Mouse (Mus musculus) embryo, embryonic 10 days (tissue): ENCODE results near the gene Sntb2.

Experiments
- DNase-seq: peaks from one replicate; pipeline ENCODE4 v3.0.0-alpha.2; 2015; ENCODE audit warnings: low spot score

Sntb2 gene

DNA sequence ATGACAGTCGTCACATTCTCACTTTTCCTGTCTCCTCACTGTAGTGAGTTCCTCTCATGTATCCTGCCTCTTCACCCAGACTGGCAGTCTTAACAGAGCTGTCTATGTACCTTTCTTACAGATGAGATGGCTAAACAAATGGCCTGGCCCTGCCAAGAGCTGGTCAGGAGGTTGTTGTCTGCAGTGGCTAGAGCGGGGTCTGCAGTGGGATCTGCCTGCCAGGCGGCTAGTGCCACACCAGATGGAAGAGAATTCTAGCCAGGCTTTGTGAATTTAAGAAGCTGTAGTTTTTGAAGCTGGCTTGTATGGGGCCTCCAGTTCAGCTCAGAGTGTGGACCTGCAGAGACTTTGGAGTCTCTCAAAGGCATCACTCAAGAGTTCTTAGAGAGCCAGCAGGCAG, 100.1 kb downstream of the Sntb2 start:
- DNase-seq = no peak

DNA sequence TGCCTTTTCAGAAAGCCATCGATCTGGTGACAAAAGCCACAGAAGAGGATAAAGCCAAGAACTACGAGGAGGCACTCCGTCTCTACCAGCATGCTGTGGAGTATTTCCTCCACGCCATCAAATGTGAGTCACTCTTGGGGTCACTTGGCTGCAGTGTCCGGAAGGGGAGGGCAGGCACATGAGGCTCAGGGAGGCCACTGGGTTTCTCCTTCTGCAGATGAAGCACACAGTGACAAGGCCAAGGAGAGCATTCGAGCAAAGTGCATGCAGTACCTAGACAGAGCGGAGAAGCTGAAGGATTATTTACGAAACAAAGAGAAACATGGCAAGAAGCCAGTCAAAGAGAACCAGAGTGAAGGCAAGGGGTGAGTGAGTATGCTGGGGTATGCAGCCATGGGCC, 101.1 kb downstream of the Sntb2 start:
- no peak for DNase-seq

DNA sequence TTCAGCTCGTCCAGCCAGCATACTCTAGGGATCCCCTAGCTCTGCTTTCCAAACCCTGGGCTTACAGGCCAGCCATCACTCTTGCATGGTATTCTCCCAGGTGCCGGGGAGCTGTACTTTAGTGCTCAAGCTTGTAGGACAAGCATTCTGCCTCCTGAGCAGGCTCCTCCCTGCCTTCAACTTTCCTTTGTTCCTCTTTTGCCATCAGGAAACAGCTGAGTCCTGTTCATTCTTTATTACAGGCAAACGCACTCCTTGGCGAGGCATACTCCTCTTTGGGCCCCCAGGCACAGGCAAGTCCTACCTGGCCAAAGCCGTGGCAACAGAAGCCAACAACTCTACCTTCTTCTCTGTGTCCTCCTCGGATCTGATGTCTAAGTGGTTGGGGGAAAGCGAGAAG, 105.1 kb downstream of the Sntb2 start:
- DNase-seq = no peak

DNA sequence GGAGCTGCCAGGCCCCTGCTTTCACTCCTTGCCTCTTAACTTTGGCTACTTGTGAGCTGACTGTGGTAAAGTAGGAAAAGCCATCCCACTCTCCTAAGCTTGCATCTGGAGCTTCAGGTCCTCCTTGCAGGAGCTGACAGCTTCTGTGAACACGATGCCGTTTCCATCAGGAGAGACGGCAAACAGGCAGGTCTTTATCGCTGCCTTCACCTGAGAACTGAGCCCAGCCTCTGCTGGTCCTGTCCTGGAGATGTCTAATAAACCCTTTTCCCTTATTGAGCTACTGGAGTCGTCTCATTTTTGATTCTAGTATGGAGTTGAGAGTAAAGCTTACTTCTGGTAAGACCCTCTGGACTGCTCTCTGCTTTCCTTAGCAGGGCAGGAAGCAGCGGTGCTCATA, 109.9 kb downstream of the Sntb2 start:
- no peak for DNase-seq

DNA sequence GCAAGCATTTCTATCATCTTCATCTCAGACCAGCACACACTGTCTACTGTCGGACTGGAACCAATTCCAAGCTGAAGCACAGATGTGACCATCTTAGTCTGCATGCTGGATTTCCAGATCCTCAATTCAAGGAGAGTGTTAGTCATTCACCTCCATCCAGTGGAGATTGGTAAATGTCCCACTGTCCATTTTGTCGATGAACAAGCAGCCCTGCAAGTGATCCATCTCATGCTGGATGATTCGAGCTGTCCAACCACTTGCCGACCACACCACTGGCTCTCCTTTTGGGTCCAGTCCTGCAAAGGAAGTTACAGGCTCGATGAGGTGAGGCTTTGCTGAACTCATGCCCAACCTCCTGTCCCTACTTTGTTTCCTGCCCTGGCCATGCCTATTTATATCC, 111.4 kb downstream of the Sntb2 start:
- no peak for DNase-seq

DNA sequence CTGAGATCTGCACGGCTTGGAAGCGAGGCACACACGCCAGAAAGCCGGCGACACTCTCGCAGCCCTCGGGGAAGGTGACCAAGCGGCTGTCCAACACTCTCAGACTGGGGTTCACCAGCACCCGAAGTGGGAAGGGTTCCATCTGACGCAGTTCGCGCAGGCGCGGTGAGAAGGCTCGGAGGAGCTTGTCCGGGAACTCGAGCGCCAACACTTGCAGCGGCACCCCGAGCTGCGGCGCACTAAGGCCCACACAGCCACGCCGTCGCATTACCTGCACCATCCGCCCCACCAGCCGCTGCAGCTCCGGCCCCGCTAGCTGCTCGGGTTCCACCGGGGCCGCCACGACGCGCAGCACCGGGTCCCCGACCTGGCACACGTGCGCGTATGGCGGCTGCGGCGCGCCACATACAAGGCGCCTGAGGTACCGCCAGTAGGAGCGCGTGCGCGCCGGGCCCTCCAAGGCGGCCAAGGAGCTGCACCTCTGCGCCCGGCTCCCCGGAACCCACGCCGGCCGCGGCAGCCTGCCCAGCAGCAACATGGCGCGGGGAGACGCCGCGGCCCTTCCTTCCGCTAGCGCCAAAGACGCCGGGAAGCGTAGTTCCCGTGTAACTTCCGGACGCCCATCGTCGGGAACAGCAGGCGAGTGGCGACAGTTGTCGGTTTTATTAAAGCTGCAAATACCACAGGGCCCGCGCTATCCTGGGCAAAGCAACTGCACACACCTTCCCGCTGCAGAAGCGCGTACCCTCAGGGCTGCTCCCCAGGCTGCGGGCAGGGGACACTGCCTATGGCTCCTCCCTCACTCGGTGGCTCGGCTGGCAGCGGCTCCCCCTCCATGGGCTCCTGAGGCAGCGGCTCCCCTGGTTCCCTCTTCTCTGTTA, 112.8 kb downstream of the Sntb2 start, which contains the start of gene Pdf:
Gene Pdf, minus strand, starts transcription at position 554 of the 881 bp plus-strand sequence.
- peak; percentile 85 for DNase-seq

DNA sequence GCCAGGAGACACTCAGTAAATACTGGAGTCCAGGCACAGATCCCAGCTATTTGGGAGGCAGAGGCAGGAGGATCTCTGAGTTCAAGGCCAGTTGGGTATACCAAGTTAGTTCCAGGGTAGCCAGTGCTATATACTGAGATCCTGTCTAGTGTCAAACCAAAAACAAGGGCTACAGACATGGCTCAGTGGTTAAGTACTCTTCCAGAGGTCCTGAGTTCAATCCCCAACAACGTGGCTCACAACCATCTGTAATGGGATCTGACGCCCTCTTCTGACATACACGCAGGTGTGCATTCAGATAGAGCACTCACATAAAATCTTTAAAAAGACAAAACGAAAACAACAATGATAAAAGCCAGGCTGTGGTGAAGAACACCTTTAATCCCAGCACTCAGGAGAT, 113.9 kb downstream of the Sntb2 start:
- no peak for DNase-seq

DNA sequence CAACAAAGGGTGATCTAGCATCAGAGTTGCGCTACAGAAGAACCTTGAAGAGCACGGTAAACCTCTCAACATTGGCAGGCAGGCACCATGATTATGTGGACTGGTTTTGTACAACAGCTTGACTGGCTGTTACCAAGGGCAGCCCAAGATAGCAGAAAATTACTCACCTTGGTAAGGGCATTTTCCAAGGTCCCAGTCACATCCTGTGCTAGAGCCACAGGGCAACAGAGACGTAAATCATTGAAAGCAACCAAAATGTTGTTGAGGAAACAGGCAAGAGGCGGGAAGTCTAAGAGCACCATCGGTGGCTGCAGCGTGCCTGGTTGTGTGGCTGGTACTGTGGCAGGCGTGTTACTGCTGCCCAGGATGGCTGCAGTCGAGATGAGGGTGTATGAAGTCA, 116.5 kb downstream of the Sntb2 start:
- no peak for DNase-seq

DNA sequence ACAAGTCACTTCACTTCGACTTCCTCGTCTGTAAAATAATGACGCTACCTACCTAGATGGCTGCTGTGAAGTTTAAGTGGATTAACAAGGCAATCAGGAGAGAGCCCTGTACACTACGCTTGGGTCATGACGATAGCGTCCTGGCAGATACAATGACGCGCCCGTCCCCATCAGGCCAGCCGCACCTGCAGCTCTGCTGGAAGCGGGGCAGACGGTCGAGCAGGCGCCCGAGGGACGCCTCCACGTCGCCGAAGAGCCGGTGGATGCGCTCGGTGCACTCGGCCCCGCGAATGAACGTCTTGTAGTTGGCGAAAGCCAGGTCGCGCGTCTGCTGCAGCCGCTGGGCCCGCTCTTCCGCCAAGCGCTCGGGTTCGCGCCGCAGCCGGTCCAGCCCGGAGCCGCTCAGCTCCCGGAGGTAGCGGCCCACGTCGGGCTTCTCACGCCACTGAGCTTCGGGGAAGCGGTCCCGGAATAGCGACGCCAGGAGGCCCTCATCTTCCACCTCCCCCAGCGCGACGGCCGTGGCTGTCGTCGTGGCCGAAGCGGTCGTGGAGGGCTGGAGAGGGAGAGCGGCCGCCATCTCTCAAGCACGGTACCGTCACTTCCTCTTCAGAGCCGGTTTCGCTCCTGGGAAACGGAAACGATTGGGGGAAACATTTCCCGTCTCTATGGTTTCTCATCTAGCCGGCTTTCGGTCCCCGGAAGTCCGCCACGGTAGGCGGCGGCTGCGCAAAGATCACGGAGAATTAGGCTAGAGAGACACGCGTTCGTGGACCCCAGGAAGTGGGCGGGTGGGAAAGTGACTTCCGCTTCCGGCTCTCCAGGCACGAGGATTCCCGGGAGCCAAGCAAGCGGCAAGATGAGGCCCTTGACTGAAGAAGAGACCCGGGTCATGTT, 120.8 kb downstream of the Sntb2 start, which contains the start of the genes Cog8 and Nip7:
Gene Cog8, minus strand, starts transcription at position 614 of the 897 bp plus-strand sequence.
Gene Nip7, plus strand, starts transcription at position 802 of the 897 bp plus-strand sequence.
- DNase-seq = peak; percentile 98

DNA sequence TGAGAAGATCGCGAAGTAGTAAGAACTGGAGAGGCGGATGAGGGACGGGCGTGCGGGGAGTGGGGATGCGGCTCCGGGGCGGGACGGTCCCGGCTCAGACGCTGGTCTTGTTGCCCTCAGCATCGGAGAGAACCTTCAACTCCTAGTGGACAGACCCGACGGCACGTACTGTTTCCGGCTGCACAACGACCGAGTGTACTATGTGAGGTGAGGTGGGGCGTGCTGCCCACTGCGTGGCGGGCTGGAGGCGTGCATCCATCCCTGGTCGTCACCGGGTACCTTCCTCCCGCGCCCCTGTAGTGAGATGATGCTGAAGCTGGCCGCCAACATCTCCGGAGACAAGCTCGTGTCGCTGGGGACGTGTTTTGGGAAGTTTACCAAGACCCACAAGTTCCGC, 121.4 kb downstream of the Sntb2 start:
- no peak for DNase-seq

DNA sequence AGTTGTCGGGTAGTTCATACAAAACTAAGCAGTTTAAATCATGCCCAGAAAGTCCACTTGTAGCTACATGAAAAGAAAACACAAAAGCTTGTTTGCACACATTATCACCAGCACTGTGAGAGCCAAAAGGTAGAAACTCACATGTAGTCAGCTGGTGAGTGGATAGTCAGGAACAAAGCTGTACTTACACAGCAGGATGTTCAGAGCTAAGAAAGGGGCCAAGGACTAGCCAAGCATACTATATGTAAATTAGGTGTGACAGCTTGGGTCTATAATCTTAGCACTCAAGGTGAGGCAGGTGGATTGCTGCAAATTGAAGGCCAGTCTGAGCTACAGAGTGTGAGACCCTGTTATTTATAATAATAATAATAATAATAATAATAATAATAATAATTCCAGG, 127.1 kb downstream of the Sntb2 start:
- DNase-seq = no peak

DNA sequence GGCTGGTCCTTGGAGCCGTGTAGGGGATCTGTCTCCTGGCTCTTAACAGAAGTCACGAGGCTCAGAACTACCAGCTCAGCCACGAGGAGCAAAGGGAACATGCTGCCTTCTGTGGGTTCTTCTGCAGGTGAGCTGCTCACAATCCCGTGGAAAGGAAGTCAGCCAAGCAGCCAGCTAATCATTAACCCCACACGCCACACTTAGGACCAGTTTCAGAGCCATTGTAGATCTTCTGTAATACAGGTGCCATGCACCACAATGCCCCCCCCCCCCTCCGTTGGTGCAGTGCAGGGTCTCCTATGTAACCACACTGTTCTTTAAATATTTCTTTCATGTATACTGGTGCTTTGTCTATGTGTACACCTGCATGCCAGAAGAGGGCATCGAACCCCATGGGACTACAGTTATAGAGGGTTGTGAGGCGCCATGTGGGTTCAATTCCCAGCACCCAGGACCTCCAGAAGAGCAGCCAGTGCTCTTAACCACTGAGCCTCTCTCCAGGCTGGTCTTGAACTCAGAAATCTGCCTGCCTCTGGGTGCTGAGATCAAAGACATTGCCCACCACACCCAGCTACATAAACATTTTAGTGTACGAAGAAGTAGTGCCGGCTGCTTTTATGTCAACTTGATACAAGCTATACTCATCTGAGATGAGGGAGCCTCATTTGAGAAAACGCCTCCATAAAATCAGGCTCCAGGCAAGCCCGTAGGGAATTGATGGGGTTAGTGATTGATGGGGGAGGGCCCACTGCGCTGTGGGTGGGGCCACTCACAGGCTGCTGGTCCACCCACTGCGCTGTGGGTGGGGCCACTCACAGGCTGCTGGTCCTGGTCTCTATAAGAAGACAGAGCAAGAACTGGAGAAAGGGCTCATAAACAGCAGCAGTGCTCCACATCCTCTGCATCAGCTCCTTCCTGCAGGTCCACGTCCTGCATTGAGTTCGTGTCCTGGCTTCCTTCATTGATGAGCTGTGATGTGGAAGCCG, 130.3 kb downstream of the Sntb2 start, which contains the start of gene Tmed6:
Gene Tmed6, minus strand, starts transcription at position 134 of the 986 bp plus-strand sequence.
- no peak for DNase-seq
